Mouse (Mus musculus): ENCODE measurements at regions not wholly inside any gene's neighbourhood (a gene's known extent, or its start where the extent isn't known, plus 50 kb on each side); places are given as distances from the start of the nearest gene placed in this dataset.

- no peak for TF ChIP-seq CTCF (conservative IDR thresholded peaks at IDR 0.05; ENCODE audit: insufficient read depth, insufficient read length, low read depth, low read length)
- no peak for TF ChIP-seq POLR2A (IDR thresholded peaks at IDR 0.05; ENCODE audit: low read depth, low read length)
These were observed 1453.2 kb upstream of the Gm6569 start for GRCm38 (mm10) chr15:72381164-72381563.

All from kidney, adult 2 months (tissue).